Mouse (Mus musculus) gastrocnemius, postnatal 4 days (tissue): ENCODE measurements around the gene Gpr25. TPM values are rescaled to one million over a fixed set of nuclear protein-coding genes. Genes with fewer than 3 reads are reported as not detected.

Source experiments
- DNase-seq, 2 experiments: peaks; one replicate each; pipeline ENCODE4 v3.0.0; 2021 to 2022; ENCODE audit warnings: low spot score in 2 of 2, mixed read lengths in 2 of 2
- total RNA-seq, 2 experiments: library from RNA; stranded (reverse); gene quantifications; 2 replicates each; pipeline ENCODE4 v1.2.3; 2021

The Gpr25 gene
- total RNA-seq, 2 experiments from 2014 or later = not detected

DNA sequence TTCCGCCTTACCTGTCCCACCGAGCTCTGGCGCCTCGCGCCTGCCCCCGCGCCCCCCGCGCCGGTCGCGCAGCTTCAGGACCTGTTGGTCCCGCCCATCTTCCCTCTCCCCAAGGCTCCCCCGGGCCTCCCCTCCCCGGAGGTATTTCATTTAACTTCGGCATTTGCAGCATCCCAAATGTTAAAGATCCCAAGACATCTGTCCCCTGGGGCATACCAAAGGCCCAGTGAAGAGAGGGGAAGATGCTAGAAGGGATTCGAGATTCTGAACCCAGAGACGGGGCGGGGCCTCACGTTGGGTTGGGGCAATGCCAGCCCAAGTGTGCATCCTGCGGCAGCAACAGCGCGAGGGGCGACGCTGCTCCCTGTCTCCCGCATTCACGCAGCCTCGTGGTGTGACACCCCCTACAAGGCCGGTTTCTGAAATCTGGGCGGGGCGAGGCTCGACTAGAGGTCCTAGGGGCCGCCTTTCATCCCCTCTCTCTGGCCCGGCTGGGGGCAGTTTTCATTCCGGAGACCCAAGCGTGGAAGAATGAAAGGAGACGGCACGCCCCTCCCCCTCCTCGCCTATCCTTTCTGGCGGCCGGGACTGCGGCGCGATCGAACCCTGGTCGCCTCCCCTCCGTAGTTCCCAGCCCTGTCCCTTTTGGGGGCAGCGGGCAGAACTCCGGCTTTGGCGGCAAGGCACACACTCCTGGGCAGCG lies 26.6 kb downstream of the Gpr25 start, which contains the start of gene Inava:
TSS of gene Inava (minus strand) at position 373 of the 703 bp plus-strand sequence.
- DNase-seq = no peak

DNA sequence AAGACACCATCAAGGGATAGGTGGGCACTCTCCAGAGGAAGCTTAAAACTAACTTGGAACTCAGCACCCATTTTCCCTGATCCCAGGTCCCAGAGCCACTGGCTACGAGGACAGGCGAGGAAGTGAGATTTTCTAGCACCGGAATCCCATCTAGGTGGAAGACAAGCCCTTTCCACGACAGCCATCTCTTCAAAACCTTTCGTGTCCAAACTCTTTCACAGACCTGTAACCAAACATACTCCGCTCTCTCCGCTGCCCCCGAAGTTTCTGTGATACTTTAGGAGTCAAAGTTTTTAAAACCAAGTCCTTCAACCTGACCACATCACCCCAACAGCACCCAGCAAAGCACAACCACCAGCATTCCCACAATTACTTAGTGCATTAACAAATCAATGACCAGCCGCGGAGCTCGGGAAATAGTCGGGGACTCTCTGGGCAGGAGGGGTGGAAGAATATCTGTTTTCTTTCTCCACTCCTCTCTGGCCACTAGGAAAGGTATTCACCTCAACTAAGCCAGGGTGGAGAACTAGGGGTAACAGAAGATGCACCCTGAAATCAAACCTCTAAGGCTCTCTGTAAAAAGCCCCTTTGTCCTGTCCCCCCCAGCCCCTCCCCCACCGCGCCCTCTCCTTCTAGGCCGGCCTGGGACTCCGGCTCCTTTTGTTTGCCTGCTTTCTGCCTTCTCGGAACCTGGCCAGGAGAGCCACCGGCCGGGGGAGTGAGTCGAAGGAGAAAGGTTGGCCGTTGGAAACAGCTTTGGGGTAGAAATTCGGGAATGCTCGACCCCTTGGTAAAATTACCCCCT lies 27.5 kb downstream of the Gpr25 start:
- no peak for DNase-seq

DNA sequence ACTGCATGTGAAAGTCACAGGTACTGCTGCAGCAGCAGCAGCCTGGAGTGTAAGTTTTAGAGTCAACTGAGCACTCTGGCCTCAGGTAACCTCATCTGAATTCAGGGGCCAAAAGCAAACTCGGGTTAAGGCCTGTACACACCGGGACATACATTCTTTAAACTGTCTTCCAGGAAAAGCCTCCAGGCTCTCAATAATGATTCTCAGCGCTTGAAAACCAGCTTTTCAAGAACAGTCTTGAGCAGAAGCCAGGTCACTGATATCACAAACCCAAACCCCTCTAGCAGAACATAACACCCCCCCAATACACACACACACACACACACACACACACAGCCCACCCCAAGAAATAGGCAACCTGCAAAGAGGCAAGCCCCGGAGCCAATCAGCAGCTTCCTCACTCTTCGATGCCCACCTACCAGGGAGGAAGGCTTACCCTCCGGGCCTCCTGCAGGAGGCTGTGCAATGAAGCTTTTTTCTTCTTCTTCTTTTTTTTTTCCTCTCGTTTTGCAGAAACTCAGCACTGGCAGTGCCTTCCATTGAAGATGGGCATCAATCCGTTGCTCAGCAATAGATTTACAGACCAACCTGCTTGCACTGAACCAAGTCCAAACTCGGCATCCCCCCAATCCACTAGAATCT lies 28.3 kb downstream of the Gpr25 start:
- no peak for DNase-seq

DNA sequence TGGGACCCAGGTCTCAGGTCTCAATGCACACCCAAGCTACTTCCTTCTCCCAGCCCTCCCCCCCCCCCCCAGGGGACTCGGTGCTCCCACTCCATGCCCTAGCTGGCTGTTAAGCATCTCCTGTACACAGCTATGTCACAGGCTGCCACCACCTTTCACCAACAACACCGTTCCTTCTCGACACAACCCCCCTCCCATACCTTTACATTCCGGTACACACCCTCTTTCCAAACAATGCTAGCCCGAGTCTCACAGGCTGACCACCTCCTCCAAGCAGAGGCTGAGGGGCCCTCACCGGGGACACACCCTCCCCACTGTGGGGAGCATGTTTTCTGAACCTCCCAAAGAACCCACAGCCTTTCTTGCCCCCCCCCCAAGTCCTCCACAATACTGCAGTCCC lies 29.1 kb downstream of the Gpr25 start:
- no peak for DNase-seq

DNA sequence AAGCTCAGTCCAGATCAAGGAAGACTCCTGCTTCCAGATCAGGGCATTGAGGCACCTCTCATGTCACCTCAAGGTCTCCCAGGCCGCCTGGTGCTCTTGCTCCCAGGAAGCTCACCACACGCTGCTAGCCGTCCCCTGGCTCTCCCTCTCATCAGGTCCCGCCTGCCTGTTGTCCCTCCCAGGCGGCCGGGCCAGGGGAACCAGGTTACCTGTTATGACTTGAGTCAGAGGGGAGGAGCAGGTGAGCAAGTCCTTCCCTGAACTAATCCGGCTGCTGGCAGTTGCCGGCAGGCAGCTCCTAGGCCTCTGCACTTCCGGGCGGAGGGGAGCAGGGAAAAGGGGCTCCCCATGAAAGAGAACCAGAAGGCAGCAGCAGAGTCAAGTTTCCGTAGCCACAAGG lies 30.5 kb downstream of the Gpr25 start:
- no peak for DNase-seq

DNA sequence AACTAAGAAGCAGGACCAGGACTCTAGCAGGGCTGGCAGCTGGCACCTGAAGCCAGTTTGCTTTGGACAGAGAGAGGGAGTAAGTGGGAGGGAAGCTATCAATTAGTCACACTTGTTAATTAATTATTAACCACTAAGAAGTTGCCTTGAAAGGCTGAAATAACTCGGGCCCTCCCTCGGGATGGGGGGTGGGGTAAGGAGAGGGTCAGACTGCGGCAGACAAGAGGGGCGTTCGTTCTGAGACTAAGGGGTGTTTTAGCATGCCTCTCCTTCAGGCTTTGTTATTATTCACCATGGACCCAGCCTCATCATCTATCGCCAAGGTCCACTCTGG lies 31.7 kb downstream of the Gpr25 start:
- DNase-seq = no peak

DNA sequence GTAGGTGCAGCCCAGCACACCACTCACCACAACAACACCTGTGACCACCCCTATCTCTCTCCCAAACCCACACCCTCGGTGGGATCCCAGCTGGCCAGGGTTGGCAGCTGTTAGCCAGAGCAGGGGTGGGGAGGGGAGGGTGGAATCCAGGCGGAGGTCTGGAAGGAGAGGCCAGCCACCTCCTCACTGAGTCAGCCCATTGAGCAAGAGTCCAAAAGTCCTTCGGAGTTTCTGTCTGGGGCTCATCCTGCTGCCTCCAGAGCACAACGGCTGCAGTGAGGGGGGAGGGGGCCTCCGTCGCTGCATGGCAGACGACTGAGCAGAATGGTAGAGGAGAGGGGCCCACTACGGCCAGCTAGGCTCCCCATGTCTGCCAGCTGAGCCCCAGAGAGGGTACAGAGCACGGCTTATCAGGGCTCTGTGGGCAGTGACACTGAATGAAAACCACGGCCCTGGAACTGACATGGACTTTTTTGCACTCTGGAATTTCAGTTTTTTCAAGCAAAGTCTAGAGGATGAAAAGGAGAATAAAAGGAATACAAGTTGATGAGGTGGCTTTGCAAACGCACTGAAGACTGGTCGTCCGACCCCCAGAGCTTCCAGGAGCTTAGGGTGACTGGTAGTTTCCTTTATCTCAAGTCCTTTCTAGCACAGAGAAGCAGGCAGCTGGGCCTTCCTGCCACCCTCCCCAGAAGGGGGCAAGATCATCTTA lies 32.2 kb downstream of the Gpr25 start:
- no peak for DNase-seq

DNA sequence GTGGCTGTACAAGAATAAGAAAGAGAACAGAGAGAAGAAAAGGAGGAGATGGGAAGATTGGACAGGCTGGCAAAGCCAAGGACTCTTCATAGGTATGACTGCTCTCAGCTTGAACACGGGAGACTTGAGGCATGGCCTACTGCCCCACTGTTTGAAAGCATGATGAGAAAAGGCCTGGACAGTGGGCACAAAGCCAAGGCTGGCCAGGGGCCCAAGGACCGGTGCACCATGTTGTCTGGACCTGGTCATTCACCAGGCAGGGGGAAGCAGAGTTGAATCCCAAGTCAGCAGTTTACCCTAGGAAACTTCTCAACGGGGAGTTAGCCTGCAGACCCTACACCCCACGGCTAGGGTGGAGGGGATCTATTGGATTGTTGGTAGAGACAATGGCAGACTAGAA lies 32.8 kb downstream of the Gpr25 start:
- DNase-seq = no peak

DNA sequence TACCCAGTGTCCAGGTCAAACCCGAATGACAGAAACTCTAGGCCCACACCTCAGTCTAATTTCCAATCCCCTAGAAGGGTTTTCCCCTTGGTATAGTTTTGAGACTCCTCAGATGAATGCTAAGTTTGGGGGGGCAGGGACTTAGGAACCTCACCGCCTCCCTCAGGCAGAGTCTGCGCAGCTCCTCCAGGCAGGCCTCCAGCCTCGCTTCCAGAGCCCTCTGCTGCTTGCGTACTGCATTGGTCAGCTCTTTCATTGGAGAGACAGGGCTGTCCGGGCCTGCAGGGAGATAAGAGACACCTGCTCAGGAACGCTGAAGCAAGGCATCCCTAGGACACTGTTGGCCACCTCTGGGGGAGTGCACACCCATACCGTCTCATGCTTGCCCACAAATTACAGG lies 34.0 kb downstream of the Gpr25 start:
- no peak for DNase-seq

DNA sequence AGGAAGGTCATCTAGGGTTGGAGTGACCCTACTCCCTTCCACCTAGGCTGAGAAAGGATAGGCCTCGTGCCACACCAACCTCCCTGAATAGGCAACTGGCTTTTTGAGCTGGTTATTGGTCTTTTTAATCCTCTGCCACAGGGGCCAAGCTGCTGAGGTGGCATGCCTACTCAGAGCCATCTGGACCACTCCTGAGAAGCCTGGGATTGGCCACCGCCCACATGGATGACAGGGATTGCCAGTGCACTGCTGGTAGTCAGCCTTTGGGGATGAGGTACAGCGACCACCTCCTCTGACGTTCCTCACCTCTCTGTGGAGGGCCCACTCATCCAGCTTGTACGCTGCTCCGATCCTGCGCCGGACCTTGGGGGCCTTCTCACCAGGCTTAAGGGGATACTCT lies 34.8 kb downstream of the Gpr25 start:
- no peak for DNase-seq

DNA sequence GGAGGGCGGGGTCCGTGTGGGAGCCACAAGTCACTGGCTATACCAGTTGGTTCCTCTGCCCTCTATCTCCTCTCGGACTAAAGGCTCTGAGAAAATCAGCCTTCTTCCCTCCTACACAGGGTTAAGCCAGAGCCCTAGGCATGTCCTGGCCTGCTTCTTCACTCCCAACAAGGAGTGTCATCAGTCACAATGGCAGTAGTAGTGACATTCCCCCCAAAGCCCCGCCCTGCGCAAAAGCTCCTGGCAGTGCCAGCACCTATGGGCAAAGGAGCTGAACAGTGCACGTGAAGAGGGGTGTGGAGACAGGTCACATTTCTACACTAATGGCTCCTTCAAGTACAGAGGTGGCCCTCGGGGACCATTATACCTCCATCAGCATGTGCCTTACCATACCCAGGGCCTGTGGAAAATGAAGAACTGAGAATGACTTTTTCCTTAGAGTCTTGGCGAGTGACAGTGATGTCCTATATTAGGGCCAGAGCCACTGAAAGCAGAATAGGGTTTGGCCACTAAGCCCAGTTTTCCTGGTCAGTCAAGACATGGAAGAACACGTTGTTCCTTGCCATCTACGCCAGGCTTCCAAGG lies 36.8 kb downstream of the Gpr25 start:
- no peak for DNase-seq

DNA sequence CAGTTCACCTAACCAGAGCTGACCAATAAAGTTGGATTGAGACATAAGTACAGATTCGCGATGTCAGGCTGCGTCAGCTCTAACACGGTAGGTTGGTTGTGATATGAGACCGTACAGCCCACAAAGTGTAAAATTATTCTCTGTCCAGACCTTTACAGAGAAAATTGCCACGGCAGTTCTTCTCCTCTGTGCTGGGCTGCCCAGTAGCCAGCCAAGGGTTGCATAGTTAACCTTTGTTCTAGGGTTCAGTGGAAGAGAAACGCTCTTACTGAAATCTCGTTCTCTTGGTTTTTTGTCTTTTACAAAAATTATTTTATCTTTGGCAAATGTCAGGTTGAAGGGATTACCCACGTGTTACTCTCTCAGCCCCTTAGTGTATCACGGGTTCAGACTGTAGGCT lies 38.3 kb downstream of the Gpr25 start:
- DNase-seq = no peak

DNA sequence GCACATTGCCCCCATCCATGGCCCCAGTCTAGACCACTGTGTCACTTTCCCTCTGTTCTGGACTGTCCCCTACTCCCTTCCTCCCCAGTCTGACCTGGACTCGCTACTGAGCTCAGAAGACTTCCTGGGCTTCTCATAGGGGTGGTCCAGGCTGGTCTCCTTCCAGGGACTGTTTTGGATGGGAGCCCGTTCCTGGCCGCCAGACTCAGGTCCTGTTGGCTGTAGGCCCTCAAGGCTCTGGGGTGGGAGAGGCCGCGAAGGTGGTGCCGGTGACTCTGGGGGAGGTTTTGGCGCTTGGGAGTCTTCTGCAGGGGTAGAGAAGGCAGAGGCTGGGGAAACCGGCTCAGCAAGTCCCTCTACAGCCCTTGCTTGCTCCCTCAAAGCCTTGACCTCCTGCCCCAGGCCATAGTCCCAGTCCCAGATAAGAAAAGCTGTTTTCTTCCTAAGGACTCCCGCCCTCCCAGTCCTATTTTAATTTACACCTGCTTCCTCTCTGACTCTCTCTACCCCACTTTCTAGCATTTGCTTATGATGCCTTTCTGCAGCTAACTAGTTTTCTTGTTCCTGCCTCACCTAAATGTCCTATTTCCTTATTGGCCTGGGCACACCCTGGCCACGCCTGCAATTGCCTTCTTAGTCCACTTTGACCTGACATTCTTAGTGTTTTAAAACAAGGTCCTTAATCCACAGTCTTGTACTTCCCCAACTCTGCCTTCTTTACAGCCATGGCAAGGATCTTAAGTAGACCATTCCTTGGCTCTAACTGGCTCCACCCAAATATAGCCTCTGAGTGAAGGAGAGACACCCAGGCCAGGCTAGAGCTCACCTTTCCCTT lies 40.4 kb downstream of the Gpr25 start:
- no peak for DNase-seq

DNA sequence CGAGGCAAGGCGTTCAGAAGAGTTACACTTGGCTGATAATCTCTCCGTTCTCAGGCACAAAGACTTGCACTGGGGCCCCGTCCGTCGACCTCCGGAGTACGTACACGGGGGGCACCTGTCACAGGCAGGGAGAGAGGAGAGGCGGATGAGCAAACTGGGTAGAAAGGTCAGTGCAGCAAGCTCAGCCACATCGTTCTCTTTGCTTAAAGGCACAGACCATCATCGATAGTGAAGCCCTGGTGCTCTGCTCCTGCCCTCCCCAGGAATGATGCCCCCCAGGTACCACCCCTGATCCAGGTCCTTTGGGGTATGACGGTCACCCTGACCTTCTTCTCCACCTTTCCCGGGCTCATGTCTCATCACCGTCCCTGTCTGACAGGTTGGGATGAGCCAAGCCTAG lies 46.4 kb downstream of the Gpr25 start:
- DNase-seq = no peak

DNA sequence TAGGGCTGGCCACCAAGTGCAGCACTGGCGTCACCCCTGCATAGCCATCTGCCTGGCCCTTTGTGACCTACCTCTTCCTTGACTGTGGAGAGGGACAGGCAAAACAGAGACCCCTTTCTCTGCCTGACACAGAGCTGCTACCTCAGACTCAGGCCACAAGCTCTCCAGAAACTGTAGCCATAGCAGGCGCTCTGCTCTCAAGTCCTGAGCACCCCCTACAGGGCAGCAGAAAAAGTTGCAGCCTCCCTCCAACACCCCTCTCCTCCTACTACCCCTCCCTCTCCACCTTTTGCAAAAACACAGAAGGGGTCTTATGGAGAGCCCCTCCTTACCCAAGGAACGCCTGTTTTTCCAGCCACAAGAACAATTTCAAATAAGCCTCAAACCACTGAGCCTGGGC lies 47.9 kb downstream of the Gpr25 start, which contains the start of gene Mroh3:
TSS of gene Mroh3 (minus strand) at position 26 of the 400 bp plus-strand sequence.
- no peak for DNase-seq

Other genes starting within 250 kb of the Gpr25 start
- gene Ascl5, start 210.1 kb downstream of the Gpr25 start, total RNA-seq = not detected
- gene Cacna1s, start 208.1 kb downstream of the Gpr25 start, total RNA-seq = 100 to 1,000 TPM; 330 to 336 TPM
- gene Kif21b, start 129.5 kb downstream of the Gpr25 start, total RNA-seq = 1 to 10 TPM; 1.9 TPM
- not detected for gene Mroh3, start 48.0 kb downstream of the Gpr25 start, total RNA-seq
- gene Inava, start 26.6 kb downstream of the Gpr25 start, total RNA-seq = under 1 TPM; 0.22 to 0.29 TPM
- gene Camsap2, start 85.2 kb upstream of the Gpr25 start, total RNA-seq = 10 to 100 TPM; 25.6 to 26.7 TPM
- 10 to 100 TPM; 15.2 to 15.5 TPM for gene Ddx59, start 154.4 kb upstream of the Gpr25 start, total RNA-seq
- gene Kif14, start 205.5 kb upstream of the Gpr25 start, total RNA-seq = 1 to 10 TPM; 4.2 to 5.4 TPM